Mouse (Mus musculus) MEL (cell line): ENCODE data around the gene Trak1. TPM values are rescaled to one million over a fixed set of nuclear protein-coding genes. Genes with fewer than 3 reads are reported as not detected.

Experiments used
- DNase-seq: peaks from one replicate; pipeline ENCODE4 v3.0.0; 2011; ENCODE audit warnings: low read depth, low spot score
- H3K27ac ChIP-seq: 2 replicates; pipeline ENCODE4 v1.5.1; 2012; ENCODE audit warnings: low read depth, mild to moderate bottlenecking, control low read depth, low read length, moderate library complexity; ENCODE audit not compliant: control insufficient read depth
- H3K27me3 ChIP-seq, 2 experiments: fragments of 150-350 bp in 1 of 2; sonication (generic) in 1 of 2; 2 replicates each; pipeline ENCODE4 v1.6.1; 2012; ENCODE audit warnings: low read length in 2 of 2, mild to moderate bottlenecking in 2 of 2, improper control_type of control experiment in 1 of 2, moderate library complexity in 1 of 2; ENCODE audit not compliant: insufficient read depth in 2 of 2, control insufficient read depth in 1 of 2
- H3K36me3 ChIP-seq, 2 experiments: 2 replicates each; pipeline ENCODE4 v1.6.1; 2012 to 2014; ENCODE audit warnings: low read length in 2 of 2, improper control_type of control experiment in 1 of 2, inconsistent platforms in 1 of 2, mild to moderate bottlenecking in 1 of 2; ENCODE audit not compliant: insufficient read depth in 2 of 2, control insufficient read depth in 1 of 2
- H3K4me1 ChIP-seq, 2 experiments: fragments of 150-350 bp in 1 of 2; sonication (generic) in 1 of 2; 2 replicates each; pipeline ENCODE4 v1.6.1; 2012; ENCODE audit warnings: low read length in 2 of 2, improper control_type of control experiment in 1 of 2, mild to moderate bottlenecking in 1 of 2; ENCODE audit not compliant: insufficient read depth in 2 of 2, control insufficient read depth in 1 of 2
- H3K4me3 ChIP-seq, 2 experiments: fragments of 150-350 bp in 1 of 2; sonication (generic) in 1 of 2; 2 replicates each; pipeline ENCODE4 v1.5.1; 2012; ENCODE audit warnings: low read depth in 2 of 2, low read length in 2 of 2, mild to moderate bottlenecking in 2 of 2, moderate library complexity in 2 of 2, control low read depth in 1 of 2, improper control_type of control experiment in 1 of 2; ENCODE audit not compliant: control insufficient read depth in 1 of 2, insufficient read depth in 1 of 2
- H3K79me2 ChIP-seq: 2 replicates; pipeline ENCODE4 v1.6.1; 2012; ENCODE audit warnings: mild to moderate bottlenecking, low read length, moderate library complexity; ENCODE audit not compliant: control insufficient read depth, poor library complexity, insufficient read depth
- H3K9ac ChIP-seq: 2 replicates; pipeline ENCODE4 v1.6.1; 2012; ENCODE audit warnings: low read depth, mild to moderate bottlenecking, control low read depth, low read length, moderate library complexity; ENCODE audit not compliant: control insufficient read depth, poor library complexity, severe bottlenecking
- H3K9me3 ChIP-seq: fragments of 150-350 bp; sonication (generic); replicated peaks from 2 replicates; pipeline ENCODE4 v1.6.1; 2012; ENCODE audit warnings: mild to moderate bottlenecking, low read length, improper control_type of control experiment, moderate library complexity; ENCODE audit not compliant: insufficient read depth
- BHLHE40 ChIP-seq: IDR thresholded peaks from 2 replicates; pipeline ENCODE4 v1.6.1; 2012; ENCODE audit warnings: low read depth, mild to moderate bottlenecking, inconsistent platforms, low read length, improper control_type of control experiment, borderline replicate concordance
- CHD2 ChIP-seq: IDR thresholded peaks from 2 replicates; pipeline ENCODE4 v1.6.1; 2011; ENCODE audit warnings: low read length, improper control_type of control experiment
- CTCF ChIP-seq, 3 experiments: IDR thresholded peaks in 2 of 3; conservative IDR thresholded peaks in 1 of 3; 2 replicates each; pipeline ENCODE4 v1.5.1; 2011 to 2012; ENCODE audit warnings: low read length in 3 of 3, low read depth in 2 of 3, mild to moderate bottlenecking in 2 of 3, improper control_type of control experiment in 1 of 3, inconsistent platforms in 1 of 3, mixed read lengths in 1 of 3, moderate library complexity in 1 of 3; ENCODE audit not compliant: control insufficient read depth in 1 of 3, insufficient read depth in 1 of 3, poor library complexity in 1 of 3, severe bottlenecking in 1 of 3
- E2F4 ChIP-seq: IDR thresholded peaks from 2 replicates; pipeline ENCODE4 v1.6.1; 2011; ENCODE audit warnings: low read depth, low read length, improper control_type of control experiment, borderline replicate concordance
- ELF1 ChIP-seq: IDR thresholded peaks from 2 replicates; pipeline ENCODE4 v1.6.1; 2014; ENCODE audit warnings: low read depth, mild to moderate bottlenecking, inconsistent platforms, low read length, improper control_type of control experiment, moderate library complexity
- EP300 ChIP-seq, 2 experiments: IDR thresholded peaks; 2 replicates each; pipeline ENCODE4 v1.6.1; 2011; ENCODE audit warnings: improper control_type of control experiment in 2 of 2, low read length in 2 of 2, low read depth in 1 of 2, mild to moderate bottlenecking in 1 of 2
- GATA1 ChIP-seq: IDR thresholded peaks from 2 replicates; pipeline ENCODE4 v1.6.1; 2011; ENCODE audit warnings: low read depth, low read length, improper control_type of control experiment
- HCFC1 ChIP-seq: IDR thresholded peaks from 2 replicates; pipeline ENCODE4 v1.6.1; 2012; ENCODE audit warnings: low read depth, mild to moderate bottlenecking, inconsistent platforms, low read length, improper control_type of control experiment, moderate library complexity
- KAT2A ChIP-seq: conservative IDR thresholded peaks from 2 replicates; pipeline ENCODE4 v1.6.1; 2012; ENCODE audit warnings: low read depth, low read length, improper control_type of control experiment, inconsistent platforms
- MAX ChIP-seq: IDR thresholded peaks from 2 replicates; pipeline ENCODE4 v1.6.1; 2011; ENCODE audit warnings: low read length, improper control_type of control experiment
- MYB ChIP-seq: IDR thresholded peaks from 2 replicates; pipeline ENCODE4 v1.6.1; 2011; ENCODE audit warnings: mild to moderate bottlenecking, low read depth, low read length, improper control_type of control experiment
- NRF1 ChIP-seq: IDR thresholded peaks from 2 replicates; pipeline ENCODE4 v1.6.1; 2014; ENCODE audit warnings: low read depth, mild to moderate bottlenecking, inconsistent platforms, low read length, improper control_type of control experiment, moderate library complexity; ENCODE audit not compliant: poor library complexity, insufficient read depth, severe bottlenecking
- POLR2AphosphoS5 ChIP-seq: IDR thresholded peaks from 2 replicates; pipeline ENCODE4 v1.6.1; 2012; ENCODE audit warnings: low read depth, borderline replicate concordance, mild to moderate bottlenecking, inconsistent platforms, low read length, moderate library complexity, mixed read lengths
- SIN3A ChIP-seq: IDR thresholded peaks from 2 replicates; pipeline ENCODE4 v1.6.1; 2012; ENCODE audit warnings: low read length, improper control_type of control experiment, inconsistent platforms
- TBP ChIP-seq: IDR thresholded peaks from 2 replicates; pipeline ENCODE4 v1.8.0; 2011; ENCODE audit warnings: low read depth, low read length, improper control_type of control experiment
- UBTF ChIP-seq: IDR thresholded peaks from 2 replicates; pipeline ENCODE4 v1.6.1; 2012; ENCODE audit warnings: low read depth, mild to moderate bottlenecking, inconsistent platforms, low read length, improper control_type of control experiment, moderate library complexity, borderline replicate concordance; ENCODE audit not compliant: insufficient read depth
- USF1 ChIP-seq: IDR thresholded peaks from 2 replicates; pipeline ENCODE4 v1.6.1; 2014; ENCODE audit warnings: low read depth, mild to moderate bottlenecking, inconsistent platforms, low read length, improper control_type of control experiment, moderate library complexity
- ZKSCAN1 ChIP-seq: IDR thresholded peaks from 2 replicates; pipeline ENCODE4 v1.6.1; 2012; ENCODE audit warnings: low read depth, mild to moderate bottlenecking, inconsistent platforms, low read length, improper control_type of control experiment, moderate library complexity
- ZNF384 ChIP-seq: IDR thresholded peaks from 2 replicates; pipeline ENCODE4 v1.6.1; 2012; ENCODE audit warnings: low read depth, mild to moderate bottlenecking, inconsistent platforms, low read length, improper control_type of control experiment
- polyA plus RNA-seq, 2 experiments: library from polyadenylated mRNA; stranded (reverse) in 1 of 2; unstranded in 1 of 2; fragments of >175 nt in 1 of 2; fragments of >200 nt in 1 of 2; gene quantifications; 2 replicates each; pipeline versions ENCODE4 v1.2.1 to v1.2.4; 2012; ENCODE audit warnings: low replicate concordance in 2 of 2, low read depth in 1 of 2; ENCODE audit not compliant: insufficient read length in 2 of 2, insufficient read depth in 1 of 2, missing spikeins in 1 of 2
- total RNA-seq: library from RNA; depleted of rRNA; stranded (reverse); fragments of 300-350 nt; gene quantifications from 2 replicates; pipeline ENCODE4 v1.2.3, GENCODE M21; 2012

The Trak1 gene
- total and polyA plus RNA-seq, 3 experiments = 16.2 to 35.5 TPM; not detected in 1

DNA sequence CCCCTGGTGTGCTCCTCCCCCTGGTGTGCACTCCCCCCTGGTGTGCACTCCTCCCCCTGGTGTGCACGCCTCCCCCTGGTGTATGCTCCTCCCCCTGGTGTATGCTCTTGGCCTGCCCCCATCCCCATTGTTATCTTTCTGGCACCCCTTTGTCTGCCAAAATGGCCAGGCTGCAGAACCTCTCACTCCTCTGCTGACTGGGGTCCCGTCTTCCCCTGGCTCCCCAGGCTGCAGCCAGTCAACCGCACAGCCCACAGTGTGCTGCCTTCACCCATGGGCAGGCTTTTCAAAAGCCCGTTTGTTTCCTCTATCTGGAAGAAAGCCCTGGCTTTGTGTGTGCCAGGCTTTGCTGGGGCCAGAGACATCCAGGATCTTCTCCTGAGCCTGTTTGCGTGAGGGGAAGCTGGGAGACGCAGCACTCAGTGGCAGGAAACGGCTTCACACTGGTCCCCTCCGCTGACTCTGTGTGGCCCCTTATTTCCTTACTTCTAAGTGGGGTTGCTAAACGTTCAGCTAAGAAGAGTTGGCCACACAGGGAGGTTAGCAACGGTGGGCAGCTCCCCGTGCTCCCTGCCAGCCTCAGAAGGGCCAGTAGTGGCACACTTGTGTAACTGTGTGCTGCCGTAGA is 63.1 kb downstream of the Trak1 start:
- no peaks in the 10 kb centered on the region; the same call in 1 of the 2 replicates for H3K79me2 ChIP-seq
- no peak overlapping the region for H3K4me3 ChIP-seq
- H3K36me3 ChIP-seq = no peaks in the 10 kb centered on the region
- no peaks in the 10 kb centered on the region for H3K9me3 ChIP-seq
- H3K27me3 ChIP-seq = no peaks in the 10 kb centered on the region
- H3K27ac ChIP-seq = no peak overlapping the region
- TF ChIP-seq GATA1 (no peak), CHD2 (no peak), ZNF384 (no peak)
- H3K9ac ChIP-seq = no peak overlapping the region
- H3K4me1 ChIP-seq = peaks cover 4% of the 10 kb centered on the region in 2 experiments; a peak in 3 of 4 replicates
- DNase-seq = no peak

GRCm38 (mm10) chr9:121361010-121361409 is 63.7 kb downstream of the Trak1 start:
- no peaks in the 10 kb centered on the region; the same call in 1 of the 2 replicates for H3K79me2 ChIP-seq
- H3K9me3 ChIP-seq = no peaks in the 10 kb centered on the region
- TF ChIP-seq UBTF (no peak), ZKSCAN1 (no peak), TBP (no peak), MAX (no peak), EP300 (IDR thresholded peaks at IDR 0.05; ENCODE audit: low read depth in 1 of 2, low read length in 2 of 2) (peak in 1 of 2 experiments; percentile 17; a peak in 1 of 4 replicates), ELF1 (no peak)
- no peak overlapping the region for H3K9ac ChIP-seq
- H3K27ac ChIP-seq = no peak overlapping the region
- no peaks in the 10 kb centered on the region for H3K36me3 ChIP-seq
- H3K4me1 ChIP-seq = peaks cover 4% of the 10 kb centered on the region in 2 experiments; a peak in 3 of 4 replicates
- peak; percentile 25 for DNase-seq
- no peak overlapping the region for H3K4me3 ChIP-seq
- H3K27me3 ChIP-seq = no peaks in the 10 kb centered on the region

DNA sequence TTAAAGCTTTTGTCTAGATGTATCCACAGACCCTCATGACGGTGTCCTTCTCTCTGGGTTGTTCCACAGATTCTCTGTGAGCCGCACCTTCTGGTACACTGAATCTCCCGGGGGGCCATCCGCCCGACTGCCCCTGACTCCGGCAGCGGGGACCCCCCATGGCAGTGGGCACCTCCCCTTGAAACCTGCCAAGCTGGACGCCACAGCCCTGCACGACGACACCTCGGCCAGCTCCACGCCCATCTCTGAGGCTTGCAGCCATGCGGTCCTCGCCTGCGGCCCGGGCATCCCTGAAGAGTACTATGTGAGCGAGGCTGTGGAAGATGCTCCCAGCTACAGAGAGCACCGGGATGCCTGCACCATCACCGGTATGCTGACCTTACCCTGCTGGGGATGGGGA is 66.6 kb downstream of the Trak1 start:
- Histone ChIP-seq H3K27ac (no peak overlapping the region), H3K9ac (no peak overlapping the region), H3K36me3 (no peaks in the 10 kb centered on the region), H3K79me2 (no peaks in the 10 kb centered on the region), H3K9me3 (no peaks in the 10 kb centered on the region), H3K4me1 (peaks cover 4% of the 10 kb centered on the region in 2 experiments; a peak in 3 of 4 replicates), H3K27me3 (no peaks in the 10 kb centered on the region), H3K4me3 (no peak overlapping the region)
- no peak for DNase-seq
- TF ChIP-seq TBP (no peak), UBTF (no peak), POLR2AphosphoS5 (no peak), ZKSCAN1 (no peak), MYB (no peak), CTCF (IDR thresholded peaks at IDR 0.05 in 2 of 3, conservative IDR thresholded peaks at IDR 0.05 in 1 of 3; ENCODE audit: control insufficient read depth in 1 of 3, insufficient read depth in 1 of 3, low read depth in 2 of 3, low read length in 3 of 3, poor library complexity in 1 of 3, severe bottlenecking in 1 of 3) (no peak), USF1 (no peak), MAX (no peak), ELF1 (no peak), SIN3A (no peak), BHLHE40 (no peak), NRF1 (no peak), HCFC1 (no peak), KAT2A (no peak), E2F4 (no peak)
